Mouse (Mus musculus) monocyte, adult 5-6 weeks (primary cell): ENCODE data around the gene Npepps. TPM values are rescaled to one million over a fixed set of nuclear protein-coding genes. Genes with fewer than 3 reads are reported as not detected.
"Not testable (repeated sequence)": the region's sequence is repeated elsewhere in the genome, so short reads cannot be mapped to it uniquely, and the experiment has no call there.

Source experiments
- ATAC-seq: fragments of 153-309, 156-312 bp; replicated peaks from 2 replicates; pipeline ENCODE4 v1.8.0; 2017; ENCODE audit warnings: mild to moderate bottlenecking; ENCODE audit not compliant: low TSS enrichment, insufficient number of reproducible peaks, severe bottlenecking, poor library complexity, low FRiP score
- total RNA-seq: library from RNA; stranded (forward); fragments of 200-1000, 200-491, 200-594 nt; gene quantifications from 3 replicates; pipeline ENCODE4 v1.2.3, GENCODE M21; 2017

The Npepps gene
- total RNA-seq, 1 experiment from 2014 or later = 23.9 TPM

DNA sequence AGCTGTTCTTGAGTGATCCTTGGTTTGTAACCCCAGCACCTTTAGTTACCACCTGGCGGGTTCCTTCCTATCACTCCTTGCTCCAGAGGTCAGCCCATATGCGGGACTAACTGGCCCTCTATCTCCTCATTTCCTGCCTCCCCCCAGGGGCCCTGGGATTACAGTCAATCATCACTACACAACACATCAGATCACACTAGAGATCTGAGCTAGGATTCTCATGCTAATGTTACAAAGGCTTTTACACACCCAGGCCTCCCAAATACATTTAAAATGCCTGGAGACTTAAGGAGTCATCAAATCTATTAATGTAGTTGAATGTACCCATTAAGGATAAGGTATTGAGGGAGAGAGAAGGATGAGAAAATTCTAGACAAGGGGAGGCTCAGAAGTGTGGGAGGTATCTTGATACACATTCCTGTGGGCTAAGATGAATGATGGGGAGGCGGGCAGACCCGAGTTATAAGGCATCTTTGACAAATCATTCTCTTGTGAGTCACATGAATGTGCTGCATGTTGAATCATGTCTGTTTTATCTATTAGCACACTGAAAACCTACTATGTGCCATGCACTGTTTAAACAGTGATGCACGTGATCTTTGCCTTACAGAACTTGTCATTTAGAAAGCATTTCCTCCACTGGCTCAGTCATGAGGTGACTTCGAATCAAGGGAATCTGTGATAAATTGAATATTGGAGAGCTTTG lies 88.4 kb downstream of the Npepps start:
- ATAC-seq = no peak

DNA sequence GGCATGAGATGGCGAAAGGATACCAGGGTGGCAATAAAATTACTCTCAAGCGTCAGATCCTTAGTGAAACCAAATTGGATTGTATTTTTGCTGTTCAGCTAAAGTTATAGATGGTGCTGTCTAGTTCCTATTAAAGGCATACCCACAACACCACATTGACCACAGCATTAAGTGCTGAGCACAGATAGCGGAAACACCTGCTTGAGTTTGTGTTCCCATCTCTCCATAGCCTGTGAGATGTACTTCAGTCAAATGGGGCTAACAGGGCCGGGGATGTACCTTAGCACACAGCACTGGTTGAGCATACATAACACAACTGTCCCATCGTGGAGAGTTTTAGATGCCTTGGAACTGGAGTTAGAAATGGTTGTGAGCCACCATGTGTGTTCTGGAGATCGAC lies 89.4 kb downstream of the Npepps start:
- no peak for ATAC-seq

DNA sequence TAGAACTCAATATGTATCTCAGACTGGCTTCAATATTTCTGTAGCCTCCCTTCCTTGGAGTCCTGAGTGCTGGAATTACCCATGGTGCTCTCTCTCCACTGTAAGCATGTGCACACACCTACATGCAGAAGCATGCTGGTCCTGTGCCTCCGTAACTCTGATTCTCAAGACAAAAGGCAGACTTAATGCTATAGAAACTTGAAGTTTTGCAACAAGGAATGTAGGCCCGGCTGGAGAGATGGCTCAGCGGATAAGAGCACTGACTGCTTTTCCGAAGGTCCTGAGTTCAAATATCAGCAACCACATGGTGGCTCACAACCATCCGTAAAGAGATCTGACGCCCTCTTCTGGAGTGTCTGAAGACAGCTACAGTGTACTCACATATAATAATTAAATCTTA lies 90.8 kb downstream of the Npepps start:
- ATAC-seq = not testable (repeated sequence)

DNA sequence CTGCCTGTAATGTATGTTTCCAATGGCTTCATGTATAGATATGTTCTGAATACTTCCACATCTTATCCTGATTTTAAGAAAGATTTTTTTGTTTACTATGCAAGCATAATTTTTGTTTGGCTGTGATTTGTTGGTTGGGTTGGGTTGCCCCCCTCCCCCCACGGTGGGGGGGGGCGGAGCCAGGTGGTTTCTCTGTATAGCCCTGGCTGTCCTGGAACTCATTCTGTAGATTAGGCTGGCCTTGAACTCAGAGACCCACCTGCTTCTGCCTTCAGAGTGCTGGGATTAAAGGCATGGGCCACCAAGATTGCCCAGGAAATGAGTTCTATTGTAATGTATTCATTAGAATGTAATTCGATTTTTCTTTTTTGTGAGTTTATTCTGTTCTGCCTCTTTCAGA lies 91.2 kb downstream of the Npepps start:
- ATAC-seq = no peak

DNA sequence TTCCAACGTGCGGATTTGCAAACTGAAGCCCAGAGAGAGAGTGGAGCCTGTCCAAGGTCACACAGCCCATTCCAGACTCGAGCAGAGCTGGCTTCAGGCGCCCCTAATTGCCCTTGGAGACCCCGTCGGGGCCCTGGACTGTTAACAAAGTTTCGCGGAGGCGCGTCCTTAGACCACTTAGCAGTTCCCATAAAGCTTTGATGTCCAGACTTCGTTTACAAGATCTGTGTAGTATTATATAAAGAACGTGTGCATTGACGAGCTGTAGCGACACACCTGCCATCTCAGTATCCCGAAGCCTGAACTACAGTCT lies 91.8 kb downstream of the Npepps start:
- ATAC-seq = no peak

DNA sequence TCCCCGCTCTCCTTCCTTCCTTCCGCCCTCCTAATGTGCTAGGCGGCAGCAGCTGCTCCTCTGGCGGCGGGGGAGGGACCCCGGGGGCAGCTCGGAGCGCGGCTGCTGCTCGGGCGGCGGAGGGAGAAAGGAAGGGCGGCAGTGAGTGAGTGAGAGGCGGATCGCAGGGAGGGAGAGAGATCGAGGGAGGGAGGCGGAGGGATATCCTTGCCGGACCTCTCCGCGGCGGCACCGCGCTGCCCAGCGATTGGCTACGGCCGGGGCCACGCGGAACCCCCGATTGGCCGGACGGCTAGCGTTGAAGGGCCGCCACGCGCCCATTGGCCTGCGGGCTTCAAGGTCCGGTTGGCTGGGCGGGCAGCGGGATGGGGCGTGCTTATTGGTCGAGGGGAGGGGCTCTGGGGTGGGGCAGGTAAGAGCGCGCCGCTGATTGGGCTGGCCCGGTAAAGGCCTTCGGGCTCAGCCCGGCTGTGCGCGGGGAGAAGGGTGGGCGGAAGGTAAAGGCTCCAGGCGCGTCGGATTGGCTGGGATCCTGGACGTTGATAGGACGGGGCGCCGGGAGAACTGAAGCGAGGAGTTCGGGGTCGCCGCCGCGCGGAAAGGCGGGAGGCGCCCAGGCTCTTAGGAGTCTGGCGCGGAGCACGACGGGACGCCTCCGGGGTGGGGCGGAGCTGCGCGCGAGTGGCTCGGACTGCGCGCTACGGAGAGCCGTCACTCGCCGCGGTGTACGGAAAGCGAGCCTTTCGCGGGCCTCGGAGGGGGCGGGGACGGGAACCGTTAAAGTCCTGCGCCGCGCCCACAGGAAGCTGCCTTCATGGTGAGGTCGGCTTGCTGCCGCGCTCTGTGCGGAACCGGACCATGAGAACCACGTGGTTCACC lies 92.4 kb downstream of the Npepps start, which contains the start of gene Kpnb1:
Gene Kpnb1, minus strand, starts transcription at position 118 of the 879 bp plus-strand sequence.
- ATAC-seq = peak; percentile 80

- peak; percentile 71 for ATAC-seq
These were observed 93.3 kb downstream of the Npepps start for GRCm38 (mm10) chr11:97186947-97187763.

- ATAC-seq = no peak
These were observed 94.5 kb downstream of the Npepps start for GRCm38 (mm10) chr11:97185704-97186614.

GRCm38 (mm10) chr11:97184875-97185274 lies 95.6 kb downstream of the Npepps start:
- no peak for ATAC-seq

DNA sequence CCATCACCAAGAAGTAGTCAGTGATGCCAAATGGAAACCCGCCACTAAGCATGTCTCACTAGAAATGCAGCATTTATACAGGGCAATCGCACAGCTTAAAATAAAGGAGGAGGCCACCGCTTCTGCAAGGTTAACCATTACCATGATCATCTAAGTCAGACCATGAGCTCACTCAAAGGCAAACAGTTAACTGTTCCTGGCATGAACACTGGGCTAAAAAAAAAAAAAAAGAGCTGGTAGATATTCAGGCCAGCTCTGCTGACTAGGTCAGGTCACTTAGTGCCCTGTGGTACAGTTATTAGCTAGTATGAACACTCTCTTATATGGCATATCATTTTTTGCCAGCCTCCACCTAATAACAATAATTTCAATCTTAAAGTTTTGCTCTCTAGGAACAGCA lies 98.0 kb downstream of the Npepps start:
- no peak for ATAC-seq

DNA sequence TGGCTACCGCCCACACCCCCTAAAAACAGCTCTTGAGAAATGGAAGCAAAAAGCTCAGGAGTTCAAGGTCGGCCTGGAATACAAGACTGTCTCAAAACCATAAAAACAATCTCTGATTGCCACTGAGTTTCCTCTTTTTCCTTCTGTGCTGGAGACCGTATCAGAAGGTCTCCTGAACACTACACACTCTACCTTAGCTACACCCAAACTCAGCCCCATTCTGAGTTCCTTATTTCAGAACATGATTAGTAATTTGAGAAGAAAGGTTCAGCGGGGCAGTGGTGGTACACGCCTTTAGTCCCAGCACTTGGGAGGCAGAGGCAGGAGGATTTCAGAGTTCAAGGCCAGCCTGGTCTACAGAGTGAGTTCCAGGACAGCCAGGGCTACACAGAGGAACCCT lies 99.4 kb downstream of the Npepps start:
- no peak for ATAC-seq

DNA sequence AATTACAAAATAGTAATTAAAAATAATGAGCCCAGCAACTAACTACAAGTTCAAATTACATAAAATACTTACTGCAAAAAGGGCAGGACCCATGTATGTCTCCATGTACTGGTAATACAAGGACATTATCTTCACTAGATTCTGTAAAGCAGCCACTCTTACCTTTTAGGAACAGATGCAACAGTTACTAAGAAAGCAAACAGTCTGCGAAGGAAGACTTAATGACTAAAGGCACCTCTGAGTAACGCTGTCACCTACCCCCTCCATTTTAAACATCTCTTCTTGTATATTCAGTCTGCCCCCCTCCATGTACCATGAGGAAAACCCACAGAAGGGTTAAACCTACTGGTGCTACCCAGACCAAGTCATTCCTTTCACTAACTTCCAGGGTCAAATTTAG lies 102.2 kb downstream of the Npepps start:
- ATAC-seq = no peak

GRCm38 (mm10) chr11:97176851-97177250 lies 103.6 kb downstream of the Npepps start:
- ATAC-seq = peak; percentile 66; the same call in 1 of the 2 replicates

- ATAC-seq = no peak
These were observed 104.9 kb downstream of the Npepps start for GRCm38 (mm10) chr11:97175499-97175898.

- no peak for ATAC-seq
These were observed 120.1 kb downstream of the Npepps start for GRCm38 (mm10) chr11:97160341-97160740.

DNA sequence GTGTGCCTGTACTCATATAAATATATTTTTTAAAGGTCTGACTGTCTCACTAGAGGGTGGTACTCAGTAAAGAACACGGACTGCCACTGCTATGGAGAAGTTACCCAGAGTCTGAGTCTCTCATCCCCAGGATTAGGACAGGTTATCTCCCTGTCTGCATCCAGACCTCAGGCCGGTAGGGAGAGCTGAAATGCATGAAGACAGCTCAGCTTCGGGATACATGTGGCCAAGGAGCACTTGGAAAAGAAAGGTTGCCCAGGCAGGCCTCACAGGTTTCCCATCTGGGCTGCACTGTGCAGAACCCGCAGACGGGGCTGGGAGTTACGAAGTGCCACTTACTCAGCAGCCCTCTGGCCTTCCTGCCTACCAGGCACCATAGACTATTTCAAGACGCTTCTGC lies 123.4 kb downstream of the Npepps start:
- ATAC-seq = no peak
